Mouse (Mus musculus) bone marrow macrophage, adult 2 months (primary cell): ENCODE measurements at regions not wholly inside any gene's neighbourhood (a gene's known extent, or its start where the extent isn't known, plus 50 kb on each side); places are given as distances from the start of the nearest gene placed in this dataset.

Source experiments
- H3K27ac ChIP-seq: 2 replicates; pipeline ENCODE4 v1.5.1; 2012; ENCODE audit warnings: low read depth, low read length; ENCODE audit not compliant: insufficient read depth
- H3K4me1 ChIP-seq: 2 replicates; pipeline ENCODE4 v1.6.1; 2012; ENCODE audit warnings: low read length; ENCODE audit not compliant: control insufficient read depth, insufficient read depth
- H3K4me3 ChIP-seq: 2 replicates; pipeline ENCODE4 v1.5.1; 2012; ENCODE audit warnings: mild to moderate bottlenecking, low read length, moderate library complexity; ENCODE audit not compliant: insufficient read depth
- CTCF ChIP-seq: IDR thresholded peaks from 2 replicates; pipeline ENCODE4 v1.5.1; 2012; ENCODE audit warnings: low read depth, mild to moderate bottlenecking, low read length, moderate library complexity
- POLR2A ChIP-seq: IDR thresholded peaks from 2 replicates; pipeline ENCODE4 v1.6.1; 2012; ENCODE audit warnings: mild to moderate bottlenecking, low read depth, low read length, borderline replicate concordance

DNA sequence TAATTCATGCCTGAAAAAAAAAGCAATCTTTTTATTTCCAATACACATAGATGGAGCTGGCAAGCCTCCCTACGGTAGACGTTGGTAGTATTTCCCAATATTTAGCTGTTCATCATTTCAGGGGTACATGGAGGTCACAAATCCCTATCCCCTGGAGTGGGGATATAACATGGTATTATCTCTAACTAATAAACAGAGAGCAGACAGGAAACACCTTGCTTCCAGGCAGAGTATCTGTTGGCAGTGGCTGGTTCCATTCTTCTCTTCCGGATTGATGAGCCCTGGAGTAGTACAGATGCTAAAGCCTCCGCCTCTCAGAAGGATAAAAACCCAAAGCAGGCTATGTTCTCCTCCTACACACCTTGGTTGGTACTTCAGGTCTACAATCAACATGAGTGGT, 91.9 kb upstream of the Hnrnpa3 start:
- TF ChIP-seq CTCF, result no peak
- 0 out of 2 replicates have a peak, but pooled peaks cover 3% of the 10 kb centered on the region for H3K4me1 ChIP-seq
- H3K4me3 ChIP-seq, result no peak overlapping the region
- no peak overlapping the region for H3K27ac ChIP-seq

DNA sequence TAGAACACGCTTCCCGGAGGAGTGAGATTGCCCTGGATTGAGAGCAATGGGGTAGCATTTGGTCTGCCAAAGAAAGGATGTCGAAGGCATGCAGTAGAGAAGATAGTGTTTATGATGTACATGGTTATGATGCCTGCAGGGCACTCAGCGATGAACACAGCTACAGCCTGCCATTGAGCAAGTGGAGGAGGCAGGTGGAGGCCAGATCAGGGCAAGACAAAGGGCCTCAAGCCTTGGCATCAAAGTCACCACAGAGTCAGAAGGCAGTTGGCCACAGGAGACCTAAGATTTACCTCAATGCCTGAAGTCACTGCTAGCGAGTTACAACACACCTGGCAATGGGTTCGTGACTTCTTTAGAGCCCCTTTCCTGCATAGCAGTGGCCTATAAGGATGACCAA, 89.3 kb upstream of the Hnrnpa3 start:
- TF ChIP-seq CTCF (no peak), POLR2A (no peak)
- H3K27ac ChIP-seq, result no peak overlapping the region
- H3K4me1 ChIP-seq, result no peaks in the 10 kb centered on the region
- H3K4me3 ChIP-seq, result no peak overlapping the region

DNA sequence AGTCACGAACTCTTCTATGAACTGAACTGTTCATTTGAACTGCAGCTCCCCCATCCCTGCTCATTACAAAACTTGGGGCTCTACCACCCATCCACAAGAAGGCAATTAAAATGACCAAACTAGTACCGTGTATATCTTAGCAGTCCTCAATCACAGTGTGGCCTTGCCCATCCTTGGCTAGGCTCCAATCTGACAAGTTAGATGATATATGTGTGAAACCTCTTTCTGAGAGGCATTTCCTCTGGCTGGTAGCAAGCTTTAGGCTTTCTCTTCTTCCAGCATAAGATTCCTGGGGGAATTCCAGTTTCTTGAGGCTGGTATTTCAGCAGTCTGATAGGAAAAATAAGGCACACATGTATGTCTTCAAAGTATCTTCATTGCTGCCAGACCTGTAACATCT, 88.8 kb upstream of the Hnrnpa3 start:
- TF ChIP-seq POLR2A, result no peak
- no peak overlapping the region for H3K27ac ChIP-seq
- H3K4me1 ChIP-seq, result no peaks in the 10 kb centered on the region
- H3K4me3 ChIP-seq, result no peak overlapping the region

GRCm38 (mm10) chr2:75584975-75585374, 74.1 kb upstream of the Hnrnpa3 start:
- H3K4me1 ChIP-seq, result peaks cover 6% of the 10 kb centered on the region
- no peak for TF ChIP-seq CTCF
- TF ChIP-seq POLR2A, result no peak
- peak overlapping the region; percentile 59 for H3K27ac ChIP-seq
- H3K4me3 ChIP-seq, result peak overlapping the region; percentile 38; the same call in 1 of the 2 replicates

GRCm38 (mm10) chr2:75588572-75588971, 70.5 kb upstream of the Hnrnpa3 start:
- peaks cover 3% of the 10 kb centered on the region for H3K4me1 ChIP-seq
- no peak for TF ChIP-seq CTCF
- no peak for TF ChIP-seq POLR2A

GRCm38 (mm10) chr2:75589452-75589851, 69.6 kb upstream of the Hnrnpa3 start:
- H3K4me1 ChIP-seq, result peaks cover 3% of the 10 kb centered on the region
- TF ChIP-seq POLR2A, result no peak
- TF ChIP-seq CTCF, result no peak
- H3K4me3 ChIP-seq, result no peak overlapping the region
- no peak overlapping the region for H3K27ac ChIP-seq

More at GRCm38 (mm10) chr2:75588572-75588971, 70.5 kb upstream of the Hnrnpa3 start:
- H3K4me3 ChIP-seq, result no peak overlapping the region
- no peak overlapping the region for H3K27ac ChIP-seq

DNA sequence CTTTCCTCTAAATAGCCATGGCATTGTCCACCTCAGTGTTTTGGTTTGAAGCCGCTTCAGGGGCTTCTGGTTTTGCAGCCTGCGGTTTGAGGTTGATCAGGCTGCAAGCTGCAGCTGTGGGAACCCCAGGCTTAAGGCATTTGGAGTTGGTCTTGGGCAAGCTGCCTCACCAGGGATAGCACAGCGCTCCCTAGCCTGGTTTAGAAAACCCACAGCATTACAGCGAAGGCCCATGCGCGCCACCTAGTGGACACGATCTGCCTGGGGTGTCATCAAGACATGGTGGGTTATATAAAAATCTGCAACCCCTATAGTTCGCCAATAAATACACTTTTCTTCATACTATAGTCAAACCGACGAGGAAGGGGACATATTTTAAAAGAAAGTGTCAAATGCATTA, 68.9 kb upstream of the Hnrnpa3 start:
- Histone ChIP-seq H3K4me1 (peaks cover 3% of the 10 kb centered on the region), H3K4me3 (no peak overlapping the region), H3K27ac (no peak overlapping the region)
- TF ChIP-seq CTCF (peak; percentile 98), POLR2A (no peak)

GRCm38 (mm10) chr2:75600511-75600910, 58.5 kb upstream of the Hnrnpa3 start:
- TF ChIP-seq POLR2A, result no peak
- TF ChIP-seq CTCF, result no peak
- Histone ChIP-seq H3K27ac (no peak overlapping the region), H3K4me3 (no peak overlapping the region), H3K4me1 (no peaks in the 10 kb centered on the region)

- Histone ChIP-seq H3K4me1 (peaks cover 17% of the 10 kb centered on the region), H3K27ac (no peak overlapping the region), H3K4me3 (no peak overlapping the region)
- TF ChIP-seq POLR2A, result no peak
- TF ChIP-seq CTCF, result no peak
Observed at GRCm38 (mm10) chr2:75603175-75603871, 55.7 kb upstream of the Hnrnpa3 start.

DNA sequence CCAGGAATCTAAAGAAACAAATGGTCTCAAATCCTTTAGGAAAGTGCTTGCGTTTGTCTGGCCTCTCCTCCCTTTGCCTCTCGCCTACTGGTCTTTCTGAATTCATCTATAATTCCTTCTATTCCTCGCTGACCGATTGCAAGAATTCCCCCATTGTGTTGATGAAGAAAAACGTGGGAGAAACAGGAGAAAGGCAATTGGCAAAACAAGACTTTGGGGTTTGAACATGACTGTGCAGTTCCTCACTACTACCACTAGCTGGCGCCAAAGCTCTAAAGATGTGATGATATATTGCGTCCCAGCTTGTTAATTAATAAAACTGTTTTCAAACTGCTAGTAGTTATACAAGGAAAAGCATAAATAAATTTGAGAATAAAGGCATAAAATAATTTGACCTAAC, 53.4 kb upstream of the Hnrnpa3 start:
- H3K4me1 ChIP-seq, result peaks cover 17% of the 10 kb centered on the region
- H3K27ac ChIP-seq, result no peak overlapping the region
- H3K4me3 ChIP-seq, result no peak overlapping the region
- TF ChIP-seq POLR2A, result no peak
- TF ChIP-seq CTCF, result no peak
